Mouse (Mus musculus) C2C12 (cell line): ENCODE measurements around the gene Gpr156.

Experiments
- CEBPB ChIP-seq: IDR thresholded peaks from one replicate; pipeline ENCODE4 v1.6.1; 2011; ENCODE audit warnings: low read depth, mild to moderate bottlenecking, control low read depth, moderate library complexity
- CTCF ChIP-seq: IDR thresholded peaks from one replicate; pipeline ENCODE4 v1.5.1; 2011; ENCODE audit not compliant: control insufficient read depth, insufficient read depth, insufficient read length
- FOSL1 ChIP-seq: IDR thresholded peaks from one replicate; pipeline ENCODE4 v1.8.0; 2011; ENCODE audit warnings: mild to moderate bottlenecking, low read length; ENCODE audit not compliant: poor library complexity, insufficient read depth, severe bottlenecking
- USF1 ChIP-seq: IDR thresholded peaks from one replicate; pipeline ENCODE4 v1.6.1; 2011; ENCODE audit warnings: low read depth, mild to moderate bottlenecking, control low read depth, moderate library complexity

- no peak for TF ChIP-seq CTCF
- TF ChIP-seq CEBPB: no peak
- no peak for TF ChIP-seq FOSL1
- no peak for TF ChIP-seq USF1
Observed at GRCm38 (mm10) chr16:37869470-37870231, 46.6 kb upstream of the Gpr156 start.
